Mouse (Mus musculus) cerebellum, postnatal 4 days (tissue): ENCODE results near the gene Rbms1.
A peak's percentile ranks its signal among the peaks of the same experiment; 100 is the strongest.

Experiments used
- DNase-seq, 2 experiments: peaks; one replicate each; pipeline ENCODE4 v3.0.0; 2022; ENCODE audit warnings: low spot score in 2 of 2, mixed read lengths in 1 of 2

Rbms1 gene

DNA sequence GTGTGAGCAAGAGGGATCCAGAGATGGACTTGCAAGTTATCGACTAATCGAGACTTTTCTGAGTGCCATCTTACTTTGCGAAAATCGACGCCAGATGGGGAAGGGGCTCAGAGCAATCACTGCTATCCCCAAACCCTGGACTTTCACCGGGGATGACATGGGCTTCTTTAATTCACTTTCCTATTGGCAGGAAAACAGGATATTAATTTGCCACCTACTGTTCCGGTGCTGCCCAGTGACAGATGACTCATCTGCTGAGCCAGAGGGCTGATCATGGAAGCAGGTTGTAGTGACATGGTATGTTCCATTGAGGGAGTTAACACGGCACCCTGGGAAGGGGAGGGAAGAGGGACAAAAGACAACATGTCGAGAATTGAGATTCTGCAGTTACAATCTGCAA, 206.8 kb downstream of the Rbms1 start:
- DNase-seq, result peak in 1 of 2 experiments; percentile 11

- DNase-seq, result no peak
These were observed 207.9 kb downstream of the Rbms1 start for GRCm38 (mm10) chr2:60755101-60755500.

DNA sequence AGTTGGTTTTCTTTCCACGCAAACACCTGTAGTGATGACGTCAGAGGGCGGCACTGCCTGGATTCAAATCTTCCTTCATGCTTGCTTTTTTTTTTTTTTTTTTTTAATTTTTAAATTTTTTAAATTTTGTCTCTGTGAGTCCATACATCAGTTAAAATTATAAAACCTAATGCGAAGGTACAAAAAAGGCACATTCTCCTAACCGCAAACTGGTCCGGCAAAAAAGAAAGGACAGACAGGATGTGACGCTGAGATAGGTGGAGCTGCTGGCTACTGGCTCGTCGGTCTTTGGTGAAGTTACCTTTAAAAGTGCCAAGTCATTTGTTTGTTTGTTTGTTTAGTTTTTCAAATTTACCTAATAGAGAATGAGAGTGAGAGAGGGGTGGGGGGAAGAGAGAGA, 211.7 kb downstream of the Rbms1 start:
- no peak for DNase-seq

DNA sequence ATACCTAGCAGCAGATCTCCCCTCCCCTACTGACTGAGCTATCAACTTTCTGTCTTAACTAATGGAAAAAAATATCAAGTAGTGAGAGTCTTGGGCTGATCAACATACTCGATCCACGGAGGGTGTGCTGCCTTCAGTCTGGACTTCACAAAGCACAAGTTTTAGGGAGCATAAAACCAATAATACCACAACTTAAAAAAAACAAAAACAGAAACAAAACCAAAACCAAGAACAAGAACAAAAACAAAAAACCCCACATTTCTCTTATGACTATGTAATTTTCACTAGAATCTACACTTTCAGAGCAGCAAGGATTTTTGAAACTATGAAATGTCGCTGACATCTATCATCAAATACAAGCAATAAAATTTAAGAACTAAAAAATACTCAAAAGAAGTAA, 212.4 kb downstream of the Rbms1 start:
- DNase-seq, result no peak

DNA sequence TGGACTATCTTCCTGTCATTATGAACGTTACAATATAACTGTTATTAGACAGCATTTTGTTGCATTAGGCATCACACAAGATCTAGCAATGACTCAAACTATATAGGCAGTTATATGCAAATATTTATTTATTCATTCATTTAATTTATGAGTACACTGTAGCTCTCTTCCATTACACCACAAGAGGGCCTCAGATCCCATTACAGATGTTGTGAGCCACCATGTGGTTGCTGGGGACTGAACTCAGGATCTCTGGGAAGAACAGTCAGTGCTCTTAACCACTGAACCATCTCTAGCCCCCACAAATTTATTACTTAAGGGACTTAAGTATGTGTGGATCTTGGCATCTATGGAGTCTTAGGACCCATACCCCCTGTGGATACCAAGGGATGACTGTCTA, 214.4 kb downstream of the Rbms1 start:
- DNase-seq, result no peak

- no peak for DNase-seq
These were observed 215.4 kb downstream of the Rbms1 start for GRCm38 (mm10) chr2:60747590-60747989.

- DNase-seq, result no peak
These were observed 218.3 kb downstream of the Rbms1 start for GRCm38 (mm10) chr2:60744674-60745073.

DNA sequence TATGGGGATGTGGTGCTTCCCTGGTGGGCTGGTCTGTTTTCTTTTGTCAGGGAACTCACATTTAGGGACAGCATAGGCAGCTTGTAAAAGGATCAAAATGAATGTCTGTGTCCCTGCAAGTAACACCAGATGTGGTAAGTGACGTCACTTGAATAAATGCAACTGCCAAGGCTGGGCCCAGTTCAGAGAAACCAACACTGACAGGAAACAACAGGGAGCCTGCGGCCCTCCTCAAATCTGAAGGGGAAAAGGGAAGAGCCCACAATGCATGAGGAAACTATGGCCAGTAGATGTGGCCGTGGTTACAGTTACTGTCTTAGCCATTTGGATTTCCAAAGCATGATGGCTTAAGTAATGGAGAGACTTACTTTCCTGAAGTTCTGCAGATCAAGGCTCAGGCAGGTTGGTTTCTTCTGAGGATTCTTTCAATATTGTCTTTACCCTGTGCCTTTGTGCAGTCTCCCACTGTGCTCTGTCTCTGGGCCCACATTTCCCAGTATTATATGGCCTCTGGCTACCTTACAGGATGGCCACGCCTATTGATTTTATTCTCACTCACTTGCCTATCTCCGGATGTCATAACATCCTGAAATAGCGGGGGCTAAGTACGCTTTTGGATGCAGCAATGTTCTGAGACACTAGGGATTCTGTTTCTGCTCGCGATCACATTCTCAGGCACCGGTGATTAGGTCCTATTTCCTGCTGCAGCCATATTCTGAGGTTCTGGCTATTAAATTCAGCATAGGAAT, 223.4 kb downstream of the Rbms1 start:
- no peak for DNase-seq

DNA sequence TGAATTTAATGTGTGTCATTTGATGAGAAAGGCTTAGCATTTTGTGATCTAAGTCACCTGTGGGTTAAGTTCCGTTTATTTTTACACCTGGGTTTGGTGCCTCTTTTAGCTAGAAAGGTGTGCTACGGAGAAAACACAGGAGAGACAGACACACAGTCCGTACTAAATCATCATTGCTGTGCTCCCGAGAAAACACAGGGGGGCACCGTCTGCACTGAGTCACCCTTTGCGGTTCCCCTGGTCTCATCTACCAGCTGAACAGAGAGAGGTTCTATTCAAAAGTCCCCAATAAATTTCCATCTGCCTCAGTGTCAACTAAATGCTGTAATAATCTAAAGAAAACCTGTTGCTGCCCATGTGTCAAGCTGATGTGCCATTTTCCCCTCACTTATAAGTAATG, 232.1 kb downstream of the Rbms1 start:
- no peak for DNase-seq

- peak in 1 of 2 experiments; percentile 42 for DNase-seq
These were observed 233.0 kb downstream of the Rbms1 start for GRCm38 (mm10) chr2:60730024-60730423.

GRCm38 (mm10) chr2:60728902-60729585, 233.9 kb downstream of the Rbms1 start:
- DNase-seq, result no peak

GRCm38 (mm10) chr2:60724660-60725059, 238.3 kb downstream of the Rbms1 start:
- no peak for DNase-seq

- no peak for DNase-seq
These were observed 240.0 kb downstream of the Rbms1 start for GRCm38 (mm10) chr2:60722967-60723366.

DNA sequence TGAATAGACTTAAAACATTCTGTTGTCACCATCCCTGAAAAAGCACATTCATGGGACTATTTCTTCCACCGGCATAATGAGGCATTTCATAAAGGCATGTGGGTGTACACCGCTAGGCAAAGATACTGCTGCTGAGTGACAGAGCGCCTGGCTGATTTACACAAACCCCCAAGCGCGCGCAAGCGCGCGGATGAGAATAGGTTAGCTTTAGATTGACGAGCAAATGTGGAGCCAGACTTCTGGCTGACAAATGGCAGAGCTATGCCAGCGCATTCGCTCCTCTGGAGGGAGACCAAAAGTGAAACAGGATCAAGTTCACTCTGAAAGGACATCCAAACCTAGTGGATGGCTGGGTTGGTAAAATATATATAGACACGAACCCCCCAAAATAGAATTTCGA, 240.5 kb downstream of the Rbms1 start, which contains the start of gene Itgb6:
Gene Itgb6 (minus strand): TSS at position 130 of the 400 bp plus-strand sequence.
- no peak for DNase-seq

- peak in 1 of 2 experiments; percentile 35 for DNase-seq
These were observed 242.1 kb downstream of the Rbms1 start for GRCm38 (mm10) chr2:60720906-60721305.

DNA sequence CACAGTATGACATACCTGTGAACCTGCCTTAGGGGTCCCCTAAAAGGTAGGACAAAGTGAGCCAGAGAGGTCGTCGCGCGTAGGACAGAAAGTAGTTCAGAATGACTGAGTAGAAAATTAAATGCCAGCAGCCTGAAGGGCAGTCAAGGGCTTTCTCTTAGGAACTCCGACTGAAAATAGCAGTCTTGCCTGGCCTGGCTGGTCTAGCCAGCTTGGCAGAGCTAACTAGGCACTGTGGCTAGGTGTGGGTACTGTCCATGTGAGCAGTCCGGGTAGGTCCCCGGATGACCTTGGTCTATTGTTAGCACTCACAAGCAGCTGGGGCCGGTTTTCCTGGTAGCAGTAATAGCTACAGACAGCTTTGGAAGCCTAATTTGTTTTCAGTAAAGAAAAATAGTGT, 242.8 kb downstream of the Rbms1 start:
- DNase-seq, result no peak

- DNase-seq, result peak in 1 of 2 experiments; percentile 51
These were observed 245.6 kb downstream of the Rbms1 start for GRCm38 (mm10) chr2:60717348-60717747.

- no peak for DNase-seq
These were observed 246.4 kb downstream of the Rbms1 start for GRCm38 (mm10) chr2:60716549-60716948.

GRCm38 (mm10) chr2:60715771-60716170, 247.2 kb downstream of the Rbms1 start:
- DNase-seq, result no peak

- DNase-seq, result no peak
These were observed 248.0 kb downstream of the Rbms1 start for GRCm38 (mm10) chr2:60714971-60715502.

GRCm38 (mm10) chr2:60714475-60714874, 248.5 kb downstream of the Rbms1 start:
- no peak for DNase-seq

DNA sequence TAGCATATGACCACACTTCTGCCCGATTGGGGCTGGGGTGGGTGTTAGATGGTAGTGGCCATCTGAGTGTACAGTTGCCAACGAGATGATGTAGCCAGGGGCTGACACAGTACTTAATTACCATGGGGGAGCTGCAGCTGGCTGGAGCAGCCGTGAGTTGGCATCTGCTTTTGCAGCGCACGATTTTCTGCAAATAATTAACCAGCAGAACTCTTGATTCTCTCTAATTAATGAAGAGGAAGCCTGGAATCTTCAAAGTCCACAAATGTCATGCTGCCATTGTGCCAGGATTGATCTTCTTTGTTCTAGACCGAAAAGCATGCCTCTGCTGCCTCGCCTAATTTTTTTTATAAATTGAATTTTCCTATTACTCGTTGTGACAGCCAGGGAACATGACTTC, 249.1 kb downstream of the Rbms1 start:
- DNase-seq, result no peak

DNA sequence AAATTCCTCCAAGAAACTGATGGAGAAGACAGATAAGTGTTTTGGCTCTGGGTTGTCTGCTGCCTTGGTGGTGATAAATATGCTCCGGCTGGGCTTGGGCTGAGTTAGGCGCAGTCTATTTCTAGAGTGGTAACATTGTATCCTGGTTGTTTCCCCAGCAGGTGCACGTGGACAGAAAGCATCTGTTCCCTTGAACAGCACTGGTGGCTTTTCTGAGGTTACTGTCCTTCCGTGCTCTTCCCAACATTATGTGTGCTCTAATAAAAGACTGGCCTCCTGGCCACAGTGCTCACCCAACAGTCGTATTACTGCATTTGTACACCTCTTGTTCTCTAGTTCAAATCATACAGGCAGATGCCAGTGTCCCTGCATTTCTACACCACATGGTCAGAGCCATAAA, 250.1 kb downstream of the Rbms1 start:
- DNase-seq, result no peak
